38 mouse cellular contexts compared by ENCODE assay signal in the genomic region with DNA sequence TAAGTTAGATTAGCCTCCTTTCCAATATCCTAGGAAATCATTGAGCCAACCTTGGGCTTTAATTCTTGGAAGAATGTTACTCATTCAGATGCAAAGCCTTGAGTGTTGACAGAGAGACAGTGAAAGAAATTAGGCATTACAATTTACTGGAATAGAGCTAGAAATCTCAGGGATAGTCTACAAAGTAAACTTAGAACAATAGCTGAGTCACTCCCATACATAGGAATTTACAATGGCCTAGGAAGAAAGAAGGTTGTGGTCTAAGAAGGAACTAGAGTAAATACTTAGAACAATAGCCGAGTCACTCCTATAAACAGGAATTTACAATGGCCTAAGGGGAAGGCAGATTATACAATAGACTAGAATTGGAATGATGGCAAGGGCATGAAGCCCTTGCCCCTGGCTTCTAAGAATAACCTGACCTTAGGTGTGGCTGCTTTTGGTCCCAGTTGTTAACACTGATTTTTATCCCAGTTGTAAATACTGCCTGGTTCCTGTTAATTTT. TPM values are rescaled to one million over a fixed set of nuclear protein-coding genes. Genes with fewer than 3 reads are reported as not detected.
"Had no signal": no experiment of that assay in that cellular context is flagged by ENCODE, and none has a peak within 500 bp of the region (broad histone marks: within the 10 kb centered on the region; RNA-seq: fewer than 3 reads in every experiment).

No protein-coding gene starts in this region.

- DNase-seq: cerebellum, postnatal 14 days; cerebellum, postnatal 25 days; cerebellum, postnatal 36 days; embryo, embryonic 11 days; forebrain, postnatal 0 days; gastrocnemius, adult 2 months; gastrocnemius, postnatal 10 days; gastrocnemius, postnatal 14 days; gastrocnemius, postnatal 25 days; gastrocnemius, postnatal 36 days; heart, adult 11 months; heart, adult 18-20 months; heart, adult 2 months had no signal

- H3K36me3 ChIP-seq: embryonic facial prominence, embryonic 10.5 days; embryonic facial prominence, embryonic 12.5 days; embryonic facial prominence, embryonic 13.5 days; embryonic facial prominence, embryonic 15.5 days; forebrain, embryonic 10.5 days; forebrain, embryonic 12.5 days; forebrain, embryonic 15.5 days; heart, embryonic 10.5 days had no signal

- H3K4me3 ChIP-seq: embryonic facial prominence, embryonic 10.5 days; embryonic facial prominence, embryonic 12.5 days; embryonic facial prominence, embryonic 13.5 days; embryonic facial prominence, embryonic 15.5 days; erythroblast, embryonic 14.5 days; forebrain, embryonic 10.5 days; forebrain, embryonic 12.5 days; forebrain, embryonic 13.5 days; forebrain, embryonic 15.5 days; gastrocnemius, adult 2 months; heart, adult 2 months; heart, embryonic 10.5 days had no signal

- H3K9ac ChIP-seq: embryonic facial prominence, embryonic 12.5 days; embryonic facial prominence, embryonic 13.5 days; embryonic facial prominence, embryonic 15.5 days; forebrain, embryonic 12.5 days; forebrain, embryonic 13.5 days; forebrain, embryonic 15.5 days; forebrain, postnatal 0 days had no signal

- H3K4me1 ChIP-seq: embryonic facial prominence, embryonic 10.5 days; embryonic facial prominence, embryonic 12.5 days; embryonic facial prominence, embryonic 13.5 days; embryonic facial prominence, embryonic 15.5 days; forebrain, embryonic 10.5 days; forebrain, embryonic 12.5 days; forebrain, embryonic 13.5 days; forebrain, embryonic 15.5 days; heart, embryonic 10.5 days had no signal

- H3K27me3 ChIP-seq: embryonic facial prominence, embryonic 12.5 days; embryonic facial prominence, embryonic 13.5 days; embryonic facial prominence, embryonic 15.5 days; forebrain, embryonic 13.5 days; forebrain, embryonic 15.5 days had no signal

- H3K9me3 ChIP-seq: embryonic facial prominence, embryonic 10.5 days; embryonic facial prominence, embryonic 12.5 days; embryonic facial prominence, embryonic 15.5 days; forebrain, embryonic 13.5 days; forebrain, embryonic 15.5 days; heart, embryonic 10.5 days had no signal

- H3K27ac ChIP-seq: embryonic facial prominence, embryonic 10.5 days; embryonic facial prominence, embryonic 12.5 days; embryonic facial prominence, embryonic 13.5 days; embryonic facial prominence, embryonic 15.5 days; forebrain, embryonic 10.5 days; forebrain, embryonic 12.5 days; forebrain, embryonic 13.5 days; forebrain, embryonic 15.5 days; gastrocnemius, adult 2 months; heart, adult 2 months; heart, embryonic 10.5 days had no signal

- ATAC-seq: forebrain, embryonic 13.5 days; forebrain, embryonic 14.5 days; forebrain, embryonic 15.5 days; forebrain, embryonic 16.5 days; forebrain, postnatal 0 days had no signal

- H3K4me2 ChIP-seq: embryonic facial prominence, embryonic 12.5 days; embryonic facial prominence, embryonic 13.5 days; embryonic facial prominence, embryonic 15.5 days; forebrain, embryonic 12.5 days; forebrain, embryonic 13.5 days; forebrain, embryonic 15.5 days; heart, embryonic 11.5 days had no signal

RNA-seq across cellular contexts. Expression of a gene that starts 15.1 kb away (rescaled TPM):
- total RNA-seq: common myeloid progenitor, adult 5-6 weeks; forebrain, postnatal 0 days; gastrocnemius, adult 18-20 months; gastrocnemius, adult 2 months; gastrocnemius, adult 8-10 months; gastrocnemius, postnatal 10 days; gastrocnemius, postnatal 14 days; gastrocnemius, postnatal 25 days; gastrocnemius, postnatal 36 days; gastrocnemius, postnatal 4 days; granulocyte monocyte progenitor cell, adult 5-6 weeks; heart, adult 18-20 months; heart, adult 2 months; heart, adult 8-10 months had no signal
- polyA plus RNA-seq: cortical plate, adult 2 months; embryonic facial prominence, embryonic 10.5 days; embryonic facial prominence, embryonic 11.5 days; embryonic facial prominence, embryonic 12.5 days; embryonic facial prominence, embryonic 13.5 days; embryonic facial prominence, embryonic 14.5 days; embryonic facial prominence, embryonic 15.5 days; erythroblast, embryonic 14.5 days; forebrain, embryonic 10.5 days; forebrain, embryonic 11.5 days; forebrain, embryonic 12.5 days; forebrain, embryonic 13.5 days; forebrain, embryonic 14.5 days; forebrain, embryonic 15.5 days; forebrain, embryonic 16.5 days; forebrain, postnatal 0 days; frontal cortex, adult 2 months; gonadal fat pad, adult 2 months; heart, adult 2 months; heart, embryonic 10.5 days; heart, embryonic 11.5 days had no signal

RNA-seq across cellular contexts. Expression of a gene that starts 58.0 kb away (rescaled TPM):
- polyA plus RNA-seq: erythroblast, embryonic 14.5 days had no signal
